Mouse (Mus musculus) embryonic facial prominence, embryonic 10.5 days (tissue): ENCODE results near the gene Ntm. TPM values are rescaled to one million over a fixed set of nuclear protein-coding genes. Genes with fewer than 3 reads are reported as not detected.

Experiments
- DNase-seq: peaks from one replicate; pipeline ENCODE4 v3.0.0-alpha.2; 2017; ENCODE audit warnings: low spot score
- H3K27ac ChIP-seq: fragments of 300-500 bp; sonication (generic); replicated peaks from 2 replicates; pipeline ENCODE4 v1.5.1; 2016; ENCODE audit warnings: mild to moderate bottlenecking
- H3K27me3 ChIP-seq: fragments of 300-500 bp; sonication (generic); replicated peaks from 2 replicates; pipeline ENCODE4 v1.6.1; 2016; ENCODE audit warnings: low read depth, mild to moderate bottlenecking; ENCODE audit not compliant: poor library complexity, severe bottlenecking
- H3K36me3 ChIP-seq: fragments of 300-500 bp; sonication (generic); replicated peaks from 2 replicates; pipeline ENCODE4 v1.6.1; 2016; ENCODE audit warnings: mild to moderate bottlenecking, moderate library complexity
- H3K4me1 ChIP-seq: fragments of 300-500 bp; sonication (generic); 2 replicates; pipeline ENCODE4 v1.6.1; 2016
- H3K4me3 ChIP-seq: fragments of 300-500 bp; sonication (generic); 2 replicates; pipeline ENCODE4 v1.5.1; 2016; ENCODE audit warnings: mild to moderate bottlenecking, moderate library complexity
- H3K9me3 ChIP-seq: fragments of 300-500 bp; sonication (generic); 2 replicates; pipeline ENCODE4 v1.6.1; 2016; ENCODE audit warnings: mild to moderate bottlenecking
- WGBS: fragments of 180-500 bp; shearing (Covaris S2); methylation state at CpG from one replicate; pipeline ENCODE4 v1.1.7; 2016; 5-methylcytosine and 5-hydroxymethylcytosine counted together
- polyA plus RNA-seq: library from polyadenylated mRNA; unstranded; fragments of >200 nt; fragmentation: Nextera tagmentation; extraction: Ambion mirVana; gene quantifications from 2 replicates; pipeline ENCODE4 v1.2.1, GENCODE M21; 2016

Gene Ntm
- polyA plus RNA-seq, 1 experiment from 2014 or later: 8.1 TPM

GRCm38 (mm10) chr9:29410728-29411407 lies 552.1 kb downstream of the Ntm start:
- Histone ChIP-seq H3K4me1 (peaks cover 17% of the 10 kb centered on the region), H3K36me3 (no peaks in the 10 kb centered on the region), H3K27me3 (peaks cover 65% of the 10 kb centered on the region), H3K4me3 (peak overlapping the region; percentile 68), H3K27ac (no peak overlapping the region), H3K9me3 (no peaks in the 10 kb centered on the region)
- WGBS: 58% methylated on average over 10 of the region's 10 CpGs
- no peak for DNase-seq

GRCm38 (mm10) chr9:29410284-29410683 lies 552.7 kb downstream of the Ntm start:
- Histone ChIP-seq H3K36me3 (no peaks in the 10 kb centered on the region), H3K27ac (no peak overlapping the region), H3K27me3 (peaks cover 59% of the 10 kb centered on the region), H3K4me1 (peaks cover 17% of the 10 kb centered on the region), H3K4me3 (no peak overlapping the region), H3K9me3 (no peaks in the 10 kb centered on the region)
- 83% methylated on average over 6 of the region's 6 CpGs for WGBS
- no peak for DNase-seq

- DNase-seq: peak; percentile 73
- 44% methylated on average over 8 of the region's 8 CpGs for WGBS
- H3K9me3 ChIP-seq: no peaks in the 10 kb centered on the region
- peaks cover 49% of the 10 kb centered on the region for H3K27me3 ChIP-seq
- no peak overlapping the region for H3K4me3 ChIP-seq
- H3K36me3 ChIP-seq: no peaks in the 10 kb centered on the region
- peaks cover 17% of the 10 kb centered on the region for H3K4me1 ChIP-seq
- no peak overlapping the region for H3K27ac ChIP-seq
These were observed 553.6 kb downstream of the Ntm start for GRCm38 (mm10) chr9:29409216-29409907.

- peaks cover 16% of the 10 kb centered on the region for H3K4me1 ChIP-seq
- no peak overlapping the region for H3K4me3 ChIP-seq
- H3K27me3 ChIP-seq: peaks cover 35% of the 10 kb centered on the region
- H3K27ac ChIP-seq: no peak overlapping the region
- peak; percentile 52 for DNase-seq
- no peaks in the 10 kb centered on the region for H3K9me3 ChIP-seq
- H3K36me3 ChIP-seq: no peaks in the 10 kb centered on the region
These were observed 555.0 kb downstream of the Ntm start for GRCm38 (mm10) chr9:29407954-29408353.

GRCm38 (mm10) chr9:29406973-29407372 lies 556.0 kb downstream of the Ntm start:
- DNase-seq: no peak
- peaks cover 26% of the 10 kb centered on the region for H3K27me3 ChIP-seq
- no peaks in the 10 kb centered on the region for H3K36me3 ChIP-seq
- peaks cover 8% of the 10 kb centered on the region for H3K4me1 ChIP-seq
- H3K4me3 ChIP-seq: no peak overlapping the region
- no peak overlapping the region for H3K27ac ChIP-seq
- 95% methylated on average over 2 of the region's 2 CpGs for WGBS
- H3K9me3 ChIP-seq: no peaks in the 10 kb centered on the region

- DNase-seq: no peak
- peaks cover 1% of the 10 kb centered on the region for H3K4me1 ChIP-seq
- WGBS: 89% methylated on average over 1 of the region's 1 CpGs
- H3K36me3 ChIP-seq: no peaks in the 10 kb centered on the region
- H3K4me3 ChIP-seq: no peak overlapping the region
- H3K27ac ChIP-seq: no peak overlapping the region
- H3K27me3 ChIP-seq: peaks cover 16% of the 10 kb centered on the region
- no peaks in the 10 kb centered on the region for H3K9me3 ChIP-seq
These were observed 556.9 kb downstream of the Ntm start for GRCm38 (mm10) chr9:29406046-29406445.

GRCm38 (mm10) chr9:29400151-29400550 lies 562.8 kb downstream of the Ntm start:
- Histone ChIP-seq H3K27me3 (no peaks in the 10 kb centered on the region), H3K27ac (no peak overlapping the region), H3K4me3 (no peak overlapping the region), H3K4me1 (no peaks in the 10 kb centered on the region), H3K9me3 (no peaks in the 10 kb centered on the region), H3K36me3 (no peaks in the 10 kb centered on the region)
- no peak for DNase-seq
- WGBS: 72% methylated on average over 8 of the region's 8 CpGs

- Histone ChIP-seq H3K27ac (no peak overlapping the region), H3K36me3 (no peaks in the 10 kb centered on the region), H3K9me3 (no peaks in the 10 kb centered on the region), H3K4me1 (no peaks in the 10 kb centered on the region; the same call in 1 of the 2 replicates), H3K4me3 (no peak overlapping the region), H3K27me3 (no peaks in the 10 kb centered on the region)
- WGBS: 87% methylated on average over 5 of the region's 5 CpGs
- DNase-seq: no peak
These were observed 566.8 kb downstream of the Ntm start for GRCm38 (mm10) chr9:29396101-29396500.

GRCm38 (mm10) chr9:29393136-29393535 lies 569.8 kb downstream of the Ntm start:
- no peaks in the 10 kb centered on the region for H3K9me3 ChIP-seq
- 92% methylated on average over 4 of the region's 4 CpGs for WGBS
- H3K27me3 ChIP-seq: no peaks in the 10 kb centered on the region
- no peak for DNase-seq
- no peak overlapping the region for H3K27ac ChIP-seq
- H3K4me3 ChIP-seq: no peak overlapping the region
- H3K4me1 ChIP-seq: no peaks in the 10 kb centered on the region; the same call in 1 of the 2 replicates
- no peaks in the 10 kb centered on the region for H3K36me3 ChIP-seq

GRCm38 (mm10) chr9:29390796-29391517 lies 572.0 kb downstream of the Ntm start:
- Histone ChIP-seq H3K27ac (no peak overlapping the region), H3K4me3 (no peak overlapping the region), H3K9me3 (no peaks in the 10 kb centered on the region), H3K36me3 (no peaks in the 10 kb centered on the region), H3K4me1 (no peaks in the 10 kb centered on the region; the same call in 1 of the 2 replicates), H3K27me3 (no peaks in the 10 kb centered on the region)
- 81% methylated on average over 11 of the region's 11 CpGs for WGBS
- DNase-seq: no peak

GRCm38 (mm10) chr9:29389224-29389623 lies 573.7 kb downstream of the Ntm start:
- H3K27me3 ChIP-seq: no peaks in the 10 kb centered on the region
- H3K27ac ChIP-seq: no peak overlapping the region
- WGBS: 87% methylated on average over 7 of the region's 7 CpGs
- no peak overlapping the region for H3K4me3 ChIP-seq
- H3K9me3 ChIP-seq: no peaks in the 10 kb centered on the region
- no peak for DNase-seq
- H3K4me1 ChIP-seq: no peaks in the 10 kb centered on the region; the same call in 1 of the 2 replicates
- H3K36me3 ChIP-seq: no peaks in the 10 kb centered on the region

GRCm38 (mm10) chr9:29387136-29387535 lies 575.8 kb downstream of the Ntm start:
- DNase-seq: no peak
- whole genome bisulfite sequencing: 85% methylated on average over 4 of the region's 4 CpGs
- Histone ChIP-seq H3K4me3 (no peak overlapping the region), H3K9me3 (no peaks in the 10 kb centered on the region), H3K4me1 (no peaks in the 10 kb centered on the region; the same call in 1 of the 2 replicates), H3K27ac (no peak overlapping the region), H3K27me3 (no peaks in the 10 kb centered on the region), H3K36me3 (no peaks in the 10 kb centered on the region)
